In the genomic region with DNA sequence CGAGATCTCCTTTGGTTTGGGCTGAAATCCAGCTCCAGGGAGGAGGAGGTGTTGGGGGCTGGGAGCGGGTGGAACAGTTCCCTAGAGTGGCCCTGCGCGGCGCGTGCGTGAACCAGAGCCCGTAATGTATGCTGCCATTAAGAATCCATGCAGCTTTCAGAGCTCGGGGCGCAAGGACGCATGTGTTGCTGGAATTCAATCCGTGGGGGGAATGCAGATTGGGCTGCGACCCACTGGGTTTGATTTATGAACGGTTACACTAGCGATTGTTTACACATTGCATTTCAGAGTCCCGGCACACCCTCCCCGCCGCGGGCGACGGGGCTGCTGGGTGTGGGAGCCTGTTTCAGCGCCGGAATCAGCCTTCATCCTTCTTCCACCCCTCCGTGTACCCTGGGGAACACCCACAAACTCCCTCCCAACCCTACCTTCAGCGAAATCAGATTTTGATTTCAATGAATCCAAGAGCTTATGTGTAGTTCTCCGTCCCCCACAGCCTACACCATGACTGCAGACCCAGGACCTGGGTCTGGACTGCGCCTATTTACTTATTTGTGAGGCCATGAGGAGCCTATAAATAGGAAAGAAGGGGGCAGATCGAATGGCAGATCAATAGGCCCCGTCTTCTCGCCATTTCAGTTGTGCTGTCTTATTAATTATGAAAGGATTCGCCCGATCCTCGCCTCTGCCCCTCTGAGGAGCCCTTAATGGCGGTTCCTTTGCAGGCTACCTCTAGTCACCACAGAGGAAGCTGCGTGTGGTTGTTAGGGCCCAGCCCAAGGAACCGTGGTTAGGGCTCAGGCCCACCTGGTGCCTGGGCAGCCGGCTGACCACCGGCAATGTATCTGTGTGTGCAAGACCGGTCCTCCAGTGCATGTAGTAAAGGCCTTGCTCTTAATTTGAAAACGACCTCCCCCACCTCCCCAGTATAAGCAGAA, we compare ENCODE assay signal across 8 mouse cellular contexts. TPM values are rescaled to one million over a fixed set of nuclear protein-coding genes. Genes with fewer than 3 reads are reported as not detected.
DNase-seq lines count a peak whose midpoint lies in the region; ATAC-seq and TF ChIP-seq lines count a peak whose summit lies in the region.

No protein-coding gene starts in this region.

- ATAC-seq in lung, postnatal 0 days = no peak

- 0 out of 2 replicates have a peak, but pooled peaks cover 6% of the 10 kb centered on the region for H3K4me1 ChIP-seq in lung, postnatal 0 days (ENCODE audit: insufficient read depth, low read depth, low read length)

- H3K4me2 ChIP-seq in lung, postnatal 0 days (replicated peaks; ENCODE audit: low read depth, low read length) = peak overlapping the region; percentile 32

- intact Hi-C loops in left cerebral cortex, postnatal 25 days (cut with DNase I) = loop anchor here (2.0 to 5.0 kb wide), 2 partner anchors 146 to 358 kb away; no protein-coding TSS in a partner anchor
- intact Hi-C loops in gastrocnemius, postnatal 36 days (cut with DNase I) = loop anchor here (10.0 kb wide), 1 partner anchor 440 kb away; no protein-coding TSS in a partner anchor

- peaks cover 77% of the 10 kb centered on the region for H3K27me3 ChIP-seq in lung, postnatal 0 days (replicated peaks; ENCODE audit: insufficient read depth, low read length)

- H3K4me3 ChIP-seq in lung, postnatal 0 days (ENCODE audit: low read depth, low read length) = no peak overlapping the region; the same call in 1 of the 2 replicates

- WGBS in lung, postnatal 0 days = 3% methylated on average over 40 of the region's 40 CpGs

- H3K9me3 ChIP-seq in lung, postnatal 0 days (ENCODE audit: low read length) = no peaks in the 10 kb centered on the region

- DNase-seq in lung, postnatal 0 days (ENCODE audit: low spot score) = peak; percentile 11
- no peak for DNase-seq in lung, postnatal 14 days
- peak; percentile 69 for DNase-seq in embryo, embryonic 10.5 days (ENCODE audit: low spot score)
- DNase-seq in heart, postnatal 4 days = peak; percentile 25
- peak; percentile 76 to 77 for DNase-seq in left cerebral cortex, postnatal 25 days (ENCODE audit: low spot score in 2 of 2)
- peak; percentile 14 for DNase-seq in naive thymus-derived CD4-positive, alpha-beta T cell, adult 2 months (ENCODE audit: low read depth)
- DNase-seq in thymus, postnatal 36 days = no peak
- DNase-seq in gastrocnemius, postnatal 36 days = no peak

- no peak for TF ChIP-seq EP300 in lung, postnatal 0 days (IDR thresholded peaks at IDR 0.05)

- H3K9ac ChIP-seq in lung, postnatal 0 days (replicated peaks; ENCODE audit: low read depth) = no peak overlapping the region

- no peaks in the 10 kb centered on the region for H3K36me3 ChIP-seq in lung, postnatal 0 days (ENCODE audit: insufficient read depth, low read length)

- TF ChIP-seq CTCF in lung, postnatal 0 days (IDR thresholded peaks at IDR 0.05) = no peak

- H3K27ac ChIP-seq in lung, postnatal 0 days (ENCODE audit: low read length) = no peak overlapping the region

RNA-seq across cellular contexts. Expression of gene Nrn1, which starts 10.1 kb away (rescaled TPM):
- 0.31 and 0.42 TPM in 2 replicates for polyA plus RNA-seq in lung, postnatal 0 days (2015; fragmentation: Nextera tagmentation; extraction: Ambion mirVana)
- total RNA-seq in heart, postnatal 4 days (2021) = 1 to 10 TPM; 1.4 to 1.5 TPM
- total RNA-seq in left cerebral cortex, postnatal 25 days (2021) = 100 to 1,000 TPM; 356 to 394 TPM
- 1 to 10 TPM in 1 of 2 experiments, under 1 TPM in 1; 0.89 to 1.1 TPM for total RNA-seq in gastrocnemius, postnatal 36 days (2021)

Comparison
In these comparisons a context has a peak if more than half of its experiments do, and no peak if none do; other contexts are left out.
1. DNase-seq: peak in lung, postnatal 0 days (single experiment), embryo, embryonic 10.5 days (single experiment), heart, postnatal 4 days (single experiment), left cerebral cortex, postnatal 25 days (2 of 2) and naive thymus-derived CD4-positive, alpha-beta T cell, adult 2 months (single experiment); none in lung, postnatal 14 days (single experiment), thymus, postnatal 36 days (0 of 2) and gastrocnemius, postnatal 36 days (0 of 2).
2. RNA of gene Nrn1, which starts 10.1 kb away (total RNA-seq): 356 to 394 TPM in left cerebral cortex, postnatal 25 days; 1.4 to 1.5 TPM in heart, postnatal 4 days and 0.89 to 1.1 TPM in gastrocnemius, postnatal 36 days; every median in the first group is over 100 times any median in the second.